Comparison of ENCODE assay signal across 17 mouse cellular contexts in the genomic region with DNA sequence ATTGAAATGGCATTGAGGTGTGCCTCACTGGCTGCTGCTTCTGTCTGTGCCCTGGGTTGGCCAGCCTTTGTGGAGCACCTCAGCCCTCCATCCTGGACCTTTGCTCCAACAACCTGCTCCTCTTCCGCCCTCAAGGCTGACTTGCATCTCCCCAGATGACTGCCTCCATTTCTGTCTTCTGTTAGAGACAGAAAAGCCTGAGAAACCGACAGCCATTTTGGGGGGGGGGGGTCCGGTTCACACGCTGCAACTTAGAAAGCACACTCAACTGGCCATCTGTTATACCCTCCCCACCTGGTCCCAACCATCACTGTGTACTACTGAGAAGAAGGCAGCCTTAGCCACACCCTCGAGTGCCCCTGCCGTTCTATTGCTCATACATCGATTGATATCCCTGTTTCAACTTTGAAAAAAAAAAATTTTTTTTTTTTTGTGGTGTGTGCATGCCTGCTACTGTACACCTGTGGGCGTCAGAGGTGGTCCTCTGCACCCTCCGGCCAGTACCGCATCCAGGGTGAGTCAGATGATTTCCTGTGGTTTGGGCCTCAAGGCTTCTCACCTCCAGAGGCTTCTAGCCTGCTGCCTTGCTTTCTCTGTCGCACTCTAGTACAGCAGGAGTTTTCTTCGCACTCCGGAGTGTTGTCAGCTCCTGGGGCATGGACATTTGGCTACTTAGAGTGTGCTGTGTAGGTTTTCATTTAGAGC. TPM values are rescaled to one million over a fixed set of nuclear protein-coding genes. Genes with fewer than 3 reads are reported as not detected.
"Had no signal": no experiment of that assay in that cellular context is flagged by ENCODE, and none has a peak within 500 bp of the region (broad histone marks: within the 10 kb centered on the region; RNA-seq: fewer than 3 reads in every experiment).

No protein-coding gene starts in this region.

- DNase-seq: kidney, adult 8-10 months; kidney, postnatal 4 days; lung, embryonic 14.5 days; lung, postnatal 10 days; right cerebral cortex, postnatal 14 days; thymus, adult 2 months; thymus, postnatal 25 days had no signal

- H3K36me3 ChIP-seq: midbrain, embryonic 13.5 days; neural tube, embryonic 13.5 days; stomach, embryonic 15.5 days had no signal

- H3K4me1 ChIP-seq: liver, embryonic 12.5 days had no signal

- H3K9me3 ChIP-seq: limb, embryonic 15.5 days; liver, embryonic 12.5 days; midbrain, embryonic 13.5 days; neural tube, embryonic 13.5 days; stomach, embryonic 15.5 days had no signal

- ATAC-seq: liver, embryonic 12.5 days; midbrain, embryonic 13.5 days had no signal

- H3K4me3 ChIP-seq: layer of hippocampus, adult 2 months; limb, embryonic 15.5 days; liver, embryonic 12.5 days; midbrain, embryonic 13.5 days; myocyte; neural tube, embryonic 13.5 days; stomach, embryonic 15.5 days had no signal

RNA-seq across cellular contexts. Expression of a gene that starts 1.9 kb away (rescaled TPM):
- total RNA-seq: left cerebral cortex, adult 18-20 months had no signal

RNA-seq across cellular contexts. Expression of a gene that starts 25.3 kb away (rescaled TPM):
- total RNA-seq: megakaryocyte-erythroid progenitor cell, adult 5-6 weeks had no signal

RNA-seq across cellular contexts. Expression of a gene that starts 37.8 kb away (rescaled TPM):
- total RNA-seq: layer of hippocampus, postnatal 14 days had no signal
